Mouse (Mus musculus): Measurements from ENCODE around the gene Gm4779. TPM values are rescaled to one million over a fixed set of nuclear protein-coding genes. Genes with fewer than 3 reads are reported as not detected.
"Not testable (repeated sequence)": the region's sequence is repeated elsewhere in the genome, so short reads cannot be mapped to it uniquely, and the experiment has no call there.

Gene Gm4779
- under 1 TPM in 1 of 2 experiments, not detected in 1; 0.17 TPM for total RNA-seq (2021)
- long read RNA-seq, experiment 1, result 0 reads
- long read RNA-seq, experiment 2, result 0 reads

DNA sequence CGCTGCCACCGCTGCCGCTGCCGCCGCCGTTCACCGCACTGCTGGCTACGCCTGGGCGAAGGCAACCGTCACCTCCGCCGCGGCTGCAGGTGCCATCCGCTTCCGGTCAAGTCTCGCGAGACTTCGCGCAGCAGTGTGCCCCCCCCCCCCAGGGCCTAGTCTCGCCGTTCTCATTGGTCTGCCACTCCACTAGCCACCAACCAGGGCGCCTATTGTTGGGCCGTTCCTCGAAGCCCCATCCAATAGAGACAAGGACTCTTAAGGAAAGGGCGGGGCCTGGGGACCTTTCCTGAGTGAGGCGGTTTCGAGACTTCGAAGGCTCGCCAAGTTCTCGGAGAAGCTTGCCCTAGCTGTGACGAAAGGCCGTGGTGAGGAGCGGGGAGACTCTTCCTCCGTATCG, at the start of gene Gm4779, which contains the start of gene 8030474K03Rik:
Gm4779 (minus strand) TSS at position 82 of the 400 bp plus-strand sequence.
8030474K03Rik (plus strand) TSS at position 315 of the 400 bp plus-strand sequence.
- no peak for DNase-seq (ENCODE audit: low spot score in 2 of 2)

DNA sequence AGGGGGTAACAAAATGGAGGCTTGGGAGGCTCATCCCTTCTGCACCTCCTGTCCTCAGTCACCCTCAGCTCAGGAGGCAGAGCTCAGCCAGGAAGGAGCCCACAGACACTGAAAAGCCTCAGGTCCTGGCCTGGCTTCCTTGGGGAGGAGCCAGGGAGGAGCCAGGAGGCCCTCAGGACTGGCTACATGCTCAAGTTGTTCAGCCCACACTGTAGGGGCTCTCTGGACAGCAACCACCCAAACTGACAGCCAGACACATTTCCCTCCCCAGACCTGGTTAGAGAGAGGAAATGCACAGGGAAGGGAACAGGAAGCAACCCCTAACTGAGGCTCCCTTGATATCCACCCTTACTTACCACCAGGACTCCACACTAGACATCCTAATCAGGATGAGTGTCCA, 25.8 kb upstream of the Gm4779 start:
- not testable (repeated sequence) for DNase-seq (ENCODE audit: low spot score in 2 of 2)

DNA sequence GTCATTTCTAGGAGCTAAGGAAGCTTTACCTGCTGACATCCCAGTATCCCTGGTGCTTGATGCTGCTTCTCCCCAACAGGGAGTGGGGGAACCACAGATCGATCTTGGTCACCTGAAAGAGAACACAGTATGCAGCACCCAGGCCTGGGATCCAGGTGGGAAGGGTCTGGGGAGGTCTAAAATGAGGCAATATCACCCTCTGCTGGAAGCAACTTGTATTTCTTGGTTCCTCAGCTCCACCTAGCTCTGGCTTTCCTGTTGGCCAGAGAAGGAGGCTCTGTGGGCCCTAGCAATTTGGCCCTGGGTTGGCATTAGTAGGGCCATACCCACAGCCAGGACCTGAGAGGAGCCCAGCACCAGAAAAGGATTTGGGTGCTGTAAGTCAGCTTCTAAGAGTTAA, 24.9 kb upstream of the Gm4779 start:
- no peak for DNase-seq (ENCODE audit: low spot score in 2 of 2)

DNA sequence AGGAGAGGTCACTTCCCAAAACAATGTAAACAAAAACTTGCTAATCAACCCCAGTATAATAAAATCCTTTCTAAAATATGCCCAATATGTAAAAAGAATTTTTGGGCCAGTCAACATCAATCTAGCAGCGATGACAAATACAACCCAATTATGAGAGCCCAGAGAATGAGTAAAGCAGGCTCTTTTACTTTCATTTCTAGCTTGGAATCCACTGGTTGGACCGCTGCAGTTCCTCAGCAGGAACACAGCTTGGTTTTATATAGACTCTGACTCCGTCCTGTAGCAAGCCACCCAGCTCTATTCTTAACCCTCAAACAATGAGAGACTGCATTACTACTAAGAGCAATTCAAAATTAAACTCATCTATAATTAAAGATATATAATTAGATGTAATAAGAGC, 17.5 kb upstream of the Gm4779 start:
- no peak for DNase-seq (ENCODE audit: low spot score in 2 of 2)

DNA sequence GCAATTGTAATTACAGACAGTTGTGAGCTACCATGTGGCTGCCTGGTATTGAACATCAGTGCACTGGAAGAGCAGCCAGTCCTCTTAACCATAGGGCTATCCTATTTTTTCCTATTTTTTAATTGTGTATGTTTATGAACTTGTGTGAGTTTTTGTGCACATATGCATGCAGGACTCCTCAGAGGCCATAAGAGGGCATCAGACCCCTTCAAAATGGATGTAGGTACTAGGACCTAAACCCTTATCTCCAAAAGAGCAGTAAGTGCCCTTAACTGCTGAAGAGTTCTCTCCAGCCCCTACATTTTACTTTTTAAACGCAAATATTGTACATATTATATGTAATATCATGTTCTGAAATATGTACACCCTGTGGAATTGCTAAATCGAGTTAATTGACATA, 11.3 kb upstream of the Gm4779 start:
- no peak for DNase-seq (ENCODE audit: low spot score in 2 of 2)

DNA sequence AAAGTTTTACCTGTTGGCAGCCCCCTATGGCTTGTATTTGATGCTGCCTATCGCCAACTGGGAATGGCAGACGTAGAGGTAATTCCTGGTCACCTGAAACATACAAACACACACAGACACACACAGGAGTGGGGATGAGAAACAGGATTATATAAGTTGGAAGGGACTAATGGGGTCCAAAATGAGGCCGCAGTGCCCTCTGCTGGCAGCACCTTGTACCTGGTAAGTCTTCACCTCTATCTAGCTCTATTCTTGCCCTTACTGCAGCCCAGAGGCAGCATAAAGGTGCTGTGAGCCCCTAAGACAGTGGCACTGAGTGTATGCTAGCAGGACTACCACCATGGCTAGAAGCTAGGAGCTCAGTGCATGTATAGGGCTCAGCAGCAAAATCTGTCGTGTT, 2.7 kb downstream of the Gm4779 start:
- no peak for DNase-seq (ENCODE audit: low spot score in 2 of 2)

DNA sequence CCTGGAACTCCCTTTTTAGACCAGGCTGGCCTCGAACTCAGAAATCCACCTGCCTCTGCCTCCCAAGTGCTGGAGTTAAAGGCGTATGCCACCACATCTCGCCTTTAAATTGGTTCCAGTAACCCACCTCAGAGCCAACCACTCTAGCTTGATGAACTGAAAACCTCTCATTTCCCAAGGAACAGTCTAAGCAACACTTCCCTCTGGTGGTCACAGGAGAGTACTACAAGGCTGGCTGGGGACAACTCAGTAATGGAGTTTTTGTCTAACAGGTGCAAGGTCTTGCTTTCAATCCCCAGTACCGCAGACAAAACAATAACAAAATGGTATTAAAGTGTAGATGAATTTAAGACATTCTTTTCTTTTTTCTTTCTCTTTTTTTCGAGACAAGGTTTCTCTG, 22.2 kb downstream of the Gm4779 start:
- peak in 1 of 2 experiments; percentile 3 for DNase-seq (ENCODE audit: low spot score in 2 of 2)

DNA sequence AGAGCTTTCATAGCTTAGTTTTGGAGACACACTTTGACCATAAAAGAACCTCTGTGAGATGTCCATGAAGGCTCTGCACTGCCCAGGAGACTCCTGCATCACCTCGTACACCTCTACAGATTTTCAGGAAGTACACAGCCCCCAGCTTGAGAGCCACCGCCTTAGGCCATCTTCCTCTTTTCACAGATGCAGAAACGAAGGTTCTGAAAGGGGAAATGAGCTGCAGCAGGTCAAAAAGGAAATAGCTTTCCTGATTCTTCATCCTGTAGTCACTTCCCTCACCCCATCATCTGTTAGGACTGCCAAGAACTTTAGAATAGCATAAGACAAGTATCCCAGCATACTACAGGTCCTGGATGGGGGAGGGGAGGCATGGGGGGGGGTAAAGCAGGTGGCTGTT, 23.9 kb downstream of the Gm4779 start:
- DNase-seq (ENCODE audit: low spot score in 2 of 2), result no peak

DNA sequence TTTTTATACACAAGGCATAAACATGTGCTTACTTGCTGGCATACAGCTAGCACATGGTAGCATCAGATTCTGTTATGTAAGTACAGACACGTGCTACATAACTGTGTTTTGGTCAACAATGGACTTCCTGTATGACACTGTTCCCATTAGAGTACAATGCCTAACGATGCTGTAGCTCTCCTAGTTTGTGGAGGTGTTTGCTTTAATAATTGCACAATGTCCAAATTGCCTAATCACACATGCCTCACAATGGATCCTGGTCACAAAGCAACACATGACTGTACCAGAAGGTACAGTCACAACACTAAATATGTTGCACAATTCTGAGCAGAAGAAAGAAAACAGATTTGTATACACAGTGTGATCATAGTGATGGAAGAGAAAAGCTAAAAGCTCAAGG, 24.7 kb downstream of the Gm4779 start:
- DNase-seq (ENCODE audit: low spot score in 2 of 2), result no peak

DNA sequence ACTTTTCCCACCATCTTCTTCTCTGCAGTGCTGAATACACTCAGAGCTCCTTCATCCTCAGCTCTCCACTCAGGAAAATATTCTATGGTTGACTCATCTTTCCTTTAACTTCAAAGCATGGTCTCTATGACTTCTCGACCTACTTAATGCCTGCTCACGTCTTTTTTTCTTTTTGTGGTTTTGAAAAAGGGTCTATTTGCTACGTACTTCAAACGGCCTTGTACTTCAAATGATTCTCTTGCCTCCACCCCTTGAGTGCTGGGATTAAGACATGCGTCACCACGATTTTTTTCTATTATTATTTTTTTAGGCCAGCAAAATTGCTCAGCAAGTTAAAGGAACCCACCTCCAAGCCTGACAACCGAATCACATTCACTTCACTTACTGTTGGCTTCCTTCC, 26.9 kb downstream of the Gm4779 start:
- DNase-seq (ENCODE audit: low spot score in 2 of 2), result no peak

DNA sequence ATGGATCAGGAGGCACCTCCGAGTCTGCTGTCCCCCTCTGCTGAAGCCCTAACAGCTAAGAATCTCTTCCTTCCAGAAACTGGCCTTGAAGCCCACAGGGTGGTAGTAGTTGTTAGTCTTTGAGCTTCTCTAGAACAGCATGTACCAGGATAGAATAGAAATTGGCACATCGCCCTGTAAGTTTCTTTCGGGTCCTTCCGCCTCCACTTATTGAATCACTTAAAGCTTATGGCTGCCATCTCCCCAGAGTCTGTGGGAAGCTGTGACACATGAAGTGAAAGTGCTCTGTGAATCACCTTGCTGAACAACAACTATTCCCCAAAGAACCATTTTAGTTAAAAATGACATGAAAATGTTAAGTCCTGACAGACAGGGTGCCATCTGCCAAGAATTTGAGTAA, 29.1 kb downstream of the Gm4779 start:
- no peak for DNase-seq (ENCODE audit: low spot score in 2 of 2)

DNA sequence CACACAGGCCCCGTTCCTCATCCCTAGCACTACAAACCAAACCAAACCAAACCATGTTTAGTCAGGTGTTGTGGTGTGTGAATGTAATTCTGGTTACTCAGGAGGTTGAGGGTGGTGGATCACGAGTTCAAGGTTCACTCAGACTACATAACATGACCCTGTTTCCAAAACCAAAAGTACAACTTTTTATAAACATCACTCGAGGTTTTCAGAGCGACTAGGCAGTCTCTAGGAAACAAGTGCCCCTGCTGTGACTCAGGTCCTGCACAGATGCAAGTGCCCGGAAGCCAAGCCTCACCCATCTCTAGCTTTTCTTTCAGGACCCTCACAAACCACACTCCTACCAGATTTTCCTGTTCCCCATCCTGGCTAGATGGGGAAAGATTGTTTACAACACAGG, 29.6 kb downstream of the Gm4779 start:
- no peak for DNase-seq (ENCODE audit: low spot score in 2 of 2)

DNA sequence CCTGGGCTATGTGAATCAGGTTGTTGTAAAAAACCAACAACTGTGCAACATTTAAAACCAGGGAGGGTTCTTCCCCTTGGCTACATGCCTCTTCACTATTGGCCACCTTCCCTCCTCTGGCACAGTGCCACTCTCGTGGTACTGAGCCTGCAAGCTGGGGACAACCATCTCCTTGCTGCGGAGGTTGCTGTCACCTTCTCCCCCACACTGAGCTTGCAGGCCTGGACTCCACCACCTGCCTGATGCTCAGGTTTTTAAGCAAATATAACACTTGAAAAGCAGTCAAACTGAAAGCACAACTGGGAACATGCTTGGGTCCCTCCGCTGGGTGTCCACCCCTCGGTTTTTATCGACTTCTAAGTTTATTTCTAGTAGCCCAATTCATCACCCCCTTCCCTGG, 39.7 kb downstream of the Gm4779 start:
- no peak for DNase-seq (ENCODE audit: low spot score in 2 of 2)

DNA sequence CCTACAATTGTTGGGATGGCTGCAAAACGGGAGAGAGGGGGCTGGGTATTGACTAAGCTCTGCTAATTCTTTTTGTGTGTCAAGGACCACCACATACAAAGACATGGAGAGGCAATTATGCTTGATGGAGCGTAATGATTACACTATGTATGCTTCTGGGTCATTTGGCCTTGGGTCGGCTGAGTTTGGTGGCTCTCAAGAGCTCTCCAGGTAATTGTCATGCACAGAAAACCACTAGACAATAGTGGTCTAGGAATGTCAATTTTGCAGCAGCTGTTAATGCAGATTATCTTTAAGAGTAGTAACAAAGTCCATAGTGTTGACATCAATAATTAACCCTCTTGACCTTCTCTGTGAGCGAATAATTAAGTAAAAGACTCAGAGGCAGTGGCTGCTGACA, 44.1 kb downstream of the Gm4779 start:
- no peak for DNase-seq (ENCODE audit: low spot score in 2 of 2)

DNA sequence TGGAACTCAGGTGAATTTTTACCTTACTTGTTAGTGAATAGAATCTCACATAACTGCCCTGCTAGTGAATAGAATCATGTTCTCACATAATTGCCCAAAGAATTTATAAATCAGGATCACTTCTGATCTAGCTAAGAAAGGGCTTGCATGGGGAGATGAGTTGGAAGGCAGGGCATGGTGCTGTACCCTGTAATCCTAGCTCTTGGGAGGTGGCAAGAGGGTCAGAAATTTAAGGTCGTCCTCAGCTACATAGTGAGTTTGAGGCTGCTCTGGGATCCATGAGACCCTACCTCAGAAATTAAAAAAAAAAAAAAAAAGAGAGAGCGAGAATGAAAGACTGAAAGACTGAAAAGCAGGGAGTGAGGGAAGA, 53.2 kb downstream of the Gm4779 start:
- DNase-seq (ENCODE audit: low spot score in 2 of 2), result no peak

DNA sequence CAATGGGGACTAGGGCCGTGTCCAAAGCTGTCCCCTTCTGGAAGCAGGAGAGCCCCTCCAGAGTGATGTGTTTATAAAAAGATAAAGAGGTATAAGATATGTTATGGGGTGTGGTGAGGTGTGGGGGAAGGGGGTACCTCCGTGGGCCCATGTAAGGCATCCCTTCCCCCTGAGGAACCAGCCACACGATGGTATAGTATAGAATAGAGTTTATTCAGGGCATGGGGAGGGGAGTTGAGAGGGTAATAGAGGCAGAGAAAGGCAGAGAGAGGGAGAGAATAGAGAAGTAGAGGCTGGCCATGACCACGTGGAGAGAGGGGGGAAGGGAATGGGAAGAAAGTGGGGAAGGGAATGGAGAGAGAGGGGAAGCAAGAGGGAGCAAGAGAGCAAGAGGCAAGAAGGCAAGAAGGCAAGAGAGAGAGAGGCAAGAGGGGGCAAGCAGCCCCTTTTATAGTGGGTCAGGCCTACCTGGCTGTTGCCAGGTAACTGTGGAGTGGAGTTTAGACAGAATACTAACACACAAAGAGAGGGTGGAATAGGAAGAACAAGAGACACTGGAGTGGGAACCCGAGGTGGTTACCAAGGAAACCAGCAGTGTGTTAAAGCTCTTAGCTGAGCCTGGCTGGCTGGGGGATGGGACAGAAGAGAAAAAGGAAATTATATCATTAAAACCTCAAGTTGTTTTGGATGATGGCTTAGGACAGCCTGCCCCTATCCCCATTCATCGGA, 53.7 kb downstream of the Gm4779 start:
- DNase-seq (ENCODE audit: low spot score in 2 of 2), result no peak

Other genes with a start within 250 kb of the Gm4779 start
- gene Ogt, start 154.4 kb downstream of the Gm4779 start, total RNA-seq (2021), result 100 to 1,000 TPM; 250 to 275 TPM
- under 1 TPM; 0.17 to 0.71 TPM for gene Cxcr3, start 60.2 kb downstream of the Gm4779 start, total RNA-seq (2021)
- gene 8030474K03Rik, start 233 bp upstream of the Gm4779 start, total RNA-seq (2021), result not detected
- 10 to 100 TPM in 1 of 2 experiments, 1 to 10 TPM in 1; 9.2 to 11.4 TPM for gene Nhsl2, start 55.0 kb upstream of the Gm4779 start, total RNA-seq (2021)